Mouse (Mus musculus): Measurements from ENCODE around the gene Fam117a. TPM values are rescaled to one million over a fixed set of nuclear protein-coding genes. Genes with fewer than 3 reads are reported as not detected.

Fam117a gene
- polyA plus RNA-seq, 1 experiment from 2014 or later = 7.7 TPM

DNA sequence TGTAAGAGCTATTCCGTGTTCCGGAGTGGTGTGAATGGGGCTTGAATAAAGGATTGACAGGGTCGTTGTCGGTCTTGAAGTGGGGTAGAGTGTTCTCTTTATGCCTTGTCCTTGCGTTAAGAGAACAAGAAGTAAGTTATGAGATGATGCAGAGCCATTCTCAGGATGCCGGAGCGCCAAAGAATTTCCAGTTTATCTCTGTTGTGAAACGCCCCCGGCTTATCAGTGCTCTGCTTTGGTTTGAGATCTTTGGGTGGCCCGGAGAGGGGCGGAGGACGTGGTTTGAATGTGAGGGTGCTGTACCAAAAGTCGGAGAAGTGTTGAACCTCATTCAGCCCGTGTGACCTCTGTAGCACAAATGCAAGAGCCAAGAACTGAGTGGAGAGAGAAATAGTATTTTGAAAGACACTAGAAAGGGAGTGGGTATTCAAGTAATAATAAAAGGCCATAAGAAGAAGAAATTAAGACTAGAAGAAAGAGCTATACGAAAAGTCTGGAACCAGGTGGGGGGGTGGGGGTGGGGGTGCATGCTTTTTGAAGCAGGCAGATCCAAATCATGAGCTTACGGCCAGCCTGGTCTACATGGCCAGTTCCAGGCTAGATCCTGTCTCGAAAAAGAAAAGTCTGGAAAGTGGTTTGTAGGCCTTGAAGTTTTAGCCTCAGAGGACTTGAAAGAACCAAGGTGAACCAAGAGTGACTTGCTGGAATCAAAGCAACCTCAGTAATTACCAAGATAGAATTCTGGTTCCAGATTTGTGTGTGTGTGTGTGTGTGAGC, 26.0 kb upstream of the Fam117a start:
- WGBS = 5% methylated on average over 17 of the region's 17 CpGs
- ATAC-seq (ENCODE audit: extremely low read depth, insufficient number of reproducible peaks, low FRiP score, low TSS enrichment) = no peak
- Histone ChIP-seq H3K4me1 (peaks cover 33% of the 10 kb centered on the region), H3K27ac (replicated peaks) (peak overlapping the region; percentile 89), H3K9ac (peak overlapping the region; percentile 85), H3K9me3 (no peaks in the 10 kb centered on the region), H3K36me3 (peaks cover 8% of the 10 kb centered on the region), H3K4me3 (peak overlapping the region; percentile 92), H3K4me2 (peak overlapping the region; percentile 75), H3K27me3 (replicated peaks) (no peaks in the 10 kb centered on the region)

DNA sequence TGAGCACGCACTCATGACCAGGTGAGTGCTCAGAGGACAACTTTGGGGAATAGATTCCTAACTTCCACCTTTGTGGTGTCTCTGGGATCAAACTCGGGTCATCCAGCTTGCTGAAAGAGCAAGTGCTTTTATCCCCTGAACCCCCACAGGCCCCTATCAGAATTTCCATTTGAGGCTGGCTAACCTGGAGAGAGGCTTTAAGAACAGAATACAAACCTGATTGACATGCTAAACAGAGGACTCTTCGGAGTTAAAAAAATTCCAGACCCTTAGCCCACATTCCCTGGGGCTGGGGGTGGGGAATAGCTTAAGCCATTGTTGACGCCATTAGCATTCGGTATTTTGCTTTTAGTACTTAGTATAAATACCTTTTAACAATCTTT, 25.4 kb upstream of the Fam117a start:
- Histone ChIP-seq H3K27ac (replicated peaks) (peak overlapping the region; percentile 89), H3K36me3 (peaks cover 2% of the 10 kb centered on the region; the same call in 1 of the 2 replicates), H3K27me3 (replicated peaks) (no peaks in the 10 kb centered on the region), H3K4me1 (peaks cover 33% of the 10 kb centered on the region), H3K9me3 (no peaks in the 10 kb centered on the region), H3K4me3 (peak overlapping the region; percentile 92), H3K4me2 (peak overlapping the region; percentile 75), H3K9ac (peak overlapping the region; percentile 85)
- 33% methylated on average over 5 of the region's 5 CpGs for WGBS
- ATAC-seq (ENCODE audit: extremely low read depth, insufficient number of reproducible peaks, low FRiP score, low TSS enrichment) = no peak

DNA sequence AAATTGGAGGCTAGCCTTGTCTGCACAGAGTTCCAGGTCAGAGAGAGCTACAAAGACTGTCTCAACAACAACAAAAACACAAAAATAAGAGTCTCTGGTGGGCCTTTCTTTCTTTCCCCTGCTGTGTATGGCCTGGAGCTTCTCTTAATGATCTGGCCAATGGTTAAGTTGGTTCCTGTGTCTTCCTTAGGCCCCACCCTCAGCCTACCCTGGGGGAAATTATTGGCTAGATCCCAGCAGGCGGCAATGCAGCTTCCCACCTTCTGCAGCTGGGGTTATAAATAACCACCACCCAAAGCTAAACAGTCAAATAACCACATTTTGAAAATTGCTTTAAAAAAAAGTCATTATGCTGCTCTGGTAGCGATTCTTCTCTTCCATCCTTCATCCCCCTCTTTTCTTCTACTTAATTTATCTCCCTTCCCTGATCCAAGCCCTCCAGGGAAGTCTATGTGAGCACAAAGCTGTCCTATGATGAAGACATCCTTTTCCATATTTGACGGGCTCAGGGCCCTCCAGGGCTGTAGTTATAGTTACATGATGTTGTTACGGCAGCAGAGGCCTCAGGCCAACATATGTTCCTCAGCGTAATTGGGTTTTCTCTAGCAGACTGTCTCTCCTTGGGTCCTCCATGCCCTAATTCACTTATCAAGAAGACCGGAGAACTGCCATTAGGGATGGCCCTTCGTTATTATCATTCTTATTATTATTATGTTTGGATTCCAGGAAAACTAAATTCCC, 21.4 kb upstream of the Fam117a start:
- Histone ChIP-seq H3K4me2 (no peak overlapping the region), H3K36me3 (no peaks in the 10 kb centered on the region), H3K4me1 (peaks cover 22% of the 10 kb centered on the region), H3K9me3 (no peaks in the 10 kb centered on the region), H3K27ac (replicated peaks) (no peak overlapping the region), H3K9ac (no peak overlapping the region), H3K4me3 (no peak overlapping the region), H3K27me3 (replicated peaks) (no peaks in the 10 kb centered on the region)
- ATAC-seq (ENCODE audit: extremely low read depth, insufficient number of reproducible peaks, low FRiP score, low TSS enrichment) = no peak
- 77% methylated on average over 7 of the region's 7 CpGs for WGBS

DNA sequence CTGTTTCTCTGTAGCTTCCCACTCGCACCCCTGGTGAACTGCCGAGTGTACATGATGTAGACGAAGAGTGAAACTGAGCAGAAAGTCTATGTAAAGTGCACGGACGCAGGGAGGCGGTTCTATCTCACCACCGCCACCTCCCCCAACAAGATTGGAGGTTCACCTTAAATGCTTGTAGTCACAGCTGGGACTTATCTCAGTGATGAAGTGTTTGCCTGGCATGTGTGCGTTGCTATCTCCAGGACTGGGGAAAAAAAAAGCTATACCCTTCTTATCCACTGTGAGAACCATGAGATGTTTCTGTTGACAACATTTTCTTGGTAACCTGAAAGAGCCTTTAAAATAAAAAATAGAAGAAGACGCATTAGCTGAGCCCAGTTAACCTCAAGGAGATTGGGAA, 18.7 kb upstream of the Fam117a start:
- H3K36me3 ChIP-seq = no peaks in the 10 kb centered on the region
- no peak overlapping the region for H3K4me3 ChIP-seq
- 31% methylated on average over 9 of the region's 9 CpGs for WGBS
- H3K4me1 ChIP-seq = peaks cover 11% of the 10 kb centered on the region; the same call in 1 of the 2 replicates
- H3K9ac ChIP-seq = no peak overlapping the region
- H3K27ac ChIP-seq (replicated peaks) = no peak overlapping the region
- no peaks in the 10 kb centered on the region for H3K27me3 ChIP-seq (replicated peaks)
- H3K9me3 ChIP-seq = no peaks in the 10 kb centered on the region
- no peak for ATAC-seq (ENCODE audit: extremely low read depth, insufficient number of reproducible peaks, low FRiP score, low TSS enrichment)
- 0 out of 2 replicates have a peak overlapping the region, but pooled peaks have one; percentile 4 for H3K4me2 ChIP-seq

DNA sequence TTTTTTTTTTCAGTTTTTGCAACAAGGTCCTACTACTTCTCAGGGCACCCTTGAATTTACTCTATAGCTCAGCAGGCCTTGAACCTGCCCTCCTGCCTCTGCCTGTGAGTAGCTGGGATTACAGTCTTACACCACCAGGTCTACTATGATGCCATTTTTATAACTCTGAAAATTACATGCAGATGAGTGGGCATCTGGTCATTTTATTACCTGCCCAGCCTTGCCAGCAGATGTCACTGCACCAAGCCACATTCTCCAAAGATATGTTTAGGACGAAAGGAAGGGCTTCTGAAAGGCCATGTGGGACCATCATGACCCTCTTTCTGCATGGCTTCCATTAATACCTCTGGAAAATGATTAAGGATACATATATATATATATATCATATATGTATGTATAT, 17.3 kb upstream of the Fam117a start:
- Histone ChIP-seq H3K36me3 (no peaks in the 10 kb centered on the region), H3K9ac (no peak overlapping the region), H3K4me3 (no peak overlapping the region), H3K27ac (replicated peaks) (no peak overlapping the region), H3K27me3 (replicated peaks) (no peaks in the 10 kb centered on the region; the same call in 1 of the 2 replicates), H3K9me3 (no peaks in the 10 kb centered on the region), H3K4me1 (peaks cover 11% of the 10 kb centered on the region; the same call in 1 of the 2 replicates), H3K4me2 (no peak overlapping the region)
- WGBS = 35% methylated on average over 1 of the region's 1 CpGs
- no peak for ATAC-seq (ENCODE audit: extremely low read depth, insufficient number of reproducible peaks, low FRiP score, low TSS enrichment)

DNA sequence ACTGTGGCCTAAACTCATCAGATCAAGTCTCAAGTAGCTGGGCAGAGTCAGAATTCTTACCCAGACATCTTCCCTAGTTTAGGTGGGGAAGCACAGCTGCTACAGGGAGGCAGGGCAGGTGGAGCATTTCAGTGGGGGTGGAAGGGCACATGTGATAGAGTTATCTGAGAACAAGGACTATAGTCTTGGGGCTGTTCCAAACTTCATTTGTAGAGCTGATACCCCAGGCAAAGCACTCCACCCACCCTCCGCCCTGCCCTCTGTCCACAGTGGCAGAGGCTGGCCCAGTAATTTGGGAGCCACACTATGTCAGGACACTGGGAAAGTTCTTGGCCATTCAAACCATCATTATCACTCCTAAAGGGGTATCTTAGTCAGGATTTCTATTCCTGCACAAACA, 16.8 kb upstream of the Fam117a start:
- Histone ChIP-seq H3K36me3 (no peaks in the 10 kb centered on the region), H3K4me1 (peaks cover 10% of the 10 kb centered on the region; the same call in 1 of the 2 replicates), H3K9ac (no peak overlapping the region), H3K4me2 (no peak overlapping the region), H3K9me3 (no peaks in the 10 kb centered on the region), H3K27me3 (replicated peaks) (no peaks in the 10 kb centered on the region; the same call in 1 of the 2 replicates), H3K4me3 (no peak overlapping the region), H3K27ac (replicated peaks) (no peak overlapping the region)
- 81% methylated on average over 1 of the region's 1 CpGs for WGBS
- no peak for ATAC-seq (ENCODE audit: extremely low read depth, insufficient number of reproducible peaks, low FRiP score, low TSS enrichment)

DNA sequence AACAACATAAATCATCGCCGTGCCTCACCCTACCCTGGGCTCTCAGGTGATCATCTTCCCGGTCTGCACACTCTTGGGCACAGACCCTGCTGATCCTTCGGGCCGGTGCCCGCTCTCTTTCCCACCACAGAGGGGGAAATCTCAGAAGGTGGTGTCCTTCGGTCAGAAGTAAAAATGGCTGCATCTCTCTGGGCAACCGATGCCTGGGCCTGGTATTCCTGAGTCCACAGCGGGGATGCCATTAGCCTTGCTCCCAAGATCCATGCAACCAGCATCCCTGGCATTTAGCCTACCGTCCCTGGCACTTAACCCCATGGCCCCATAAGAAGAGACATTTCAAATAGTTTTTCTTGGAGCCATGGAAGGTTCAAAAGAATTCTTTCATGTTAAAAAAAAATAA, 12.6 kb upstream of the Fam117a start:
- Histone ChIP-seq H3K36me3 (no peaks in the 10 kb centered on the region), H3K9ac (no peak overlapping the region), H3K4me3 (no peak overlapping the region), H3K4me1 (0 out of 2 replicates have a peak, but pooled peaks cover 4% of the 10 kb centered on the region), H3K27ac (replicated peaks) (no peak overlapping the region), H3K9me3 (no peaks in the 10 kb centered on the region), H3K27me3 (replicated peaks) (no peaks in the 10 kb centered on the region; the same call in 1 of the 2 replicates), H3K4me2 (no peak overlapping the region)
- 92% methylated on average over 10 of the region's 10 CpGs for WGBS
- ATAC-seq (ENCODE audit: extremely low read depth, insufficient number of reproducible peaks, low FRiP score, low TSS enrichment) = no peak

DNA sequence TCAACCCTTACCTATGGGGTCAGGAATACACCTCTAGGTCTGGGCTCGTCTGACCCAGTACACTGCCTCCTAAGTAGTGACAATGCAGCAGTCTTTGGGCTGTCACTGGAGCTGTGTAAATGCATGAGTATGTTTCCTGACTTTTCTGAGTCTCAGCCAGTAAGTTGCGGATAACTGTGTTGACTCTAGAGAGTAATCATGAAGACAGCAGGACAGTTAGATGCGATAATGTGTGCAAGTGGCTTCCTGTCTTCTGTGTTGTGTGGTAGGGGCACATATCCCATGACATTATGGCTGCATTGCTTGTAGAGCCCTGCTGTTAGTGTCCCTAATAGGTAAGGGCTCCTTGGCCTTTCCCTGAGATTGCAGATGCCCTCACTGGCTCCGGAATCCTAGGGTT, 11.0 kb upstream of the Fam117a start:
- no peak overlapping the region for H3K4me2 ChIP-seq
- no peaks in the 10 kb centered on the region; the same call in 1 of the 2 replicates for H3K27me3 ChIP-seq (replicated peaks)
- 73% methylated on average over 4 of the region's 4 CpGs for WGBS
- H3K27ac ChIP-seq (replicated peaks) = 0 out of 2 replicates have a peak overlapping the region, but pooled peaks have one; percentile 40
- no peak for ATAC-seq (ENCODE audit: extremely low read depth, insufficient number of reproducible peaks, low FRiP score, low TSS enrichment)
- H3K36me3 ChIP-seq = no peaks in the 10 kb centered on the region
- H3K9me3 ChIP-seq = no peaks in the 10 kb centered on the region
- no peak overlapping the region for H3K4me3 ChIP-seq
- H3K4me1 ChIP-seq = 0 out of 2 replicates have a peak, but pooled peaks cover 4% of the 10 kb centered on the region
- H3K9ac ChIP-seq = no peak overlapping the region

DNA sequence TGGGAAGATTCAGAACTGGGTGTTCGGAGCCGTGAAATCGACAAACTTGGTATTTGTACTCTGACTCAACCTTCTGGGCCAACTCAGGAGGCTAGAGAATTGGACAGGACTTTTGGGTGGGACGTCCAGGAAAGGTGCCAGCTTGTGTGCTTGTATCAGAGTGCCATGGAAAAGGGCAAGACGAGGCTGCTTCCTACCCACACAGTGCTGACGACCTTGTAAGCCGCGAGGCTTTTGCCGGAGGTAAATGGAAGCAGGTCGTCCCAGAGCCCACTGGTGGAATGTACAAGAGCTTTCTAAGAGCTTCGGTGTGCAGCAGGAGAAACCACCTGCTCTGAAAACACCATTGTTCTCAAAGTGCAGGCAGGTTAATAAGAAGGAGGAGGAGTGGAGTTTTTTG, 10.6 kb upstream of the Fam117a start:
- WGBS = 71% methylated on average over 11 of the region's 11 CpGs
- H3K4me2 ChIP-seq = no peak overlapping the region
- peak overlapping the region; percentile 40; the same call in 1 of the 2 replicates for H3K27ac ChIP-seq (replicated peaks)
- H3K36me3 ChIP-seq = no peaks in the 10 kb centered on the region
- no peaks in the 10 kb centered on the region for H3K9me3 ChIP-seq
- ATAC-seq (ENCODE audit: extremely low read depth, insufficient number of reproducible peaks, low FRiP score, low TSS enrichment) = no peak
- H3K4me1 ChIP-seq = 0 out of 2 replicates have a peak, but pooled peaks cover 4% of the 10 kb centered on the region
- H3K27me3 ChIP-seq (replicated peaks) = no peaks in the 10 kb centered on the region; the same call in 1 of the 2 replicates
- no peak overlapping the region for H3K4me3 ChIP-seq
- no peak overlapping the region for H3K9ac ChIP-seq

DNA sequence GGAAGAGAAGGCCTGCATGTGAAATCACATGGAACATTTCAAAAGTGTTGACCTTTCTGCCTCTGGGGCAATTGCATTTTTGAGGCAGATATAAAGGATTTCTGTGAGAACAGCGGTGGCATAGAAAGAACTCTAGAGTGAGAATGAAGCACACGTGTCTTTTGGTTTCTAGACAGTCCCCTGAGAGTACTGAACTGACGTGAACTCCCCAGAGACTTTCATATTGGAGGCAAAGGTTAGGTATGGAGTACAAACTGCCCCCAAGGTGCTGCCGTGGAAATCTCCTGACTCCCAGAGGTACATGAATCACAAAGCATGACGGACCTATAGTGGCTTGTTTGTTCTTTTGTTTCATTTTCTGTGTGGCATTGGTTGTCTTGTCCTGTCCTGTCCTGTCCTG, 8.2 kb upstream of the Fam117a start:
- 77% methylated on average over 5 of the region's 5 CpGs for whole genome bisulfite sequencing
- no peaks in the 10 kb centered on the region for H3K36me3 ChIP-seq
- no peaks in the 10 kb centered on the region for H3K9me3 ChIP-seq
- H3K4me1 ChIP-seq = 0 out of 2 replicates have a peak, but pooled peaks cover 4% of the 10 kb centered on the region
- H3K27me3 ChIP-seq (replicated peaks) = no peaks in the 10 kb centered on the region; the same call in 1 of the 2 replicates
- H3K4me3 ChIP-seq = no peak overlapping the region
- H3K9ac ChIP-seq = no peak overlapping the region
- H3K4me2 ChIP-seq = no peak overlapping the region
- no peak for ATAC-seq (ENCODE audit: extremely low read depth, insufficient number of reproducible peaks, low FRiP score, low TSS enrichment)
- H3K27ac ChIP-seq (replicated peaks) = no peak overlapping the region

DNA sequence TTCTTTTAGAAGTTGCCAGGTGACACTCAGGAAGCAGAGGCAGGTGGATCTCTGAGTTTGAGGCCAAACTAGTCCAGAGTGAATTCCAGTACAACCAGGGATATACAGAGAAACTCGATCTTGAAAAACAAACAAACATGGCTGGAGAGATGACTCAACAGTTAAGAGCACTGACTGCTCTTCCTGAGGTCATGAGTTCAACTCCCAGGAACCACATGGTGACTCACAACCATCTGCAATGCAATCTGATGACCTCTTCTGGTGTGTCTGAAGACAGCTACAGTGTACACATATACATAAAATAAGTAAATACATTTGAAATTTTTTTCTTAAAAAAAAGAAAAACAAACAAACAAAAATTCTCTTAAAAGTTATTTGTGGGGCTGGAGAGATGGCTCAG, 6.2 kb upstream of the Fam117a start:
- Histone ChIP-seq H3K36me3 (no peaks in the 10 kb centered on the region), H3K9me3 (no peaks in the 10 kb centered on the region), H3K4me3 (no peak overlapping the region), H3K4me2 (no peak overlapping the region), H3K9ac (no peak overlapping the region), H3K4me1 (peaks cover 12% of the 10 kb centered on the region), H3K27ac (replicated peaks) (no peak overlapping the region), H3K27me3 (replicated peaks) (no peaks in the 10 kb centered on the region)
- 63% methylated on average over 1 of the region's 1 CpGs for WGBS
- ATAC-seq (ENCODE audit: extremely low read depth, insufficient number of reproducible peaks, low FRiP score, low TSS enrichment) = no peak
